Mouse (Mus musculus) liver, embryonic 14.5 days (tissue): ENCODE measurements at regions not wholly inside any gene's neighbourhood (a gene's known extent, or its start where the extent isn't known, plus 50 kb on each side); places are given as distances from the start of the nearest gene placed in this dataset.

ENCODE experiments used
- CTCF ChIP-seq: IDR thresholded peaks from 2 replicates; pipeline ENCODE4 v1.5.1; 2016; ENCODE audit warnings: antibody characterized with exemption, low read depth, control low read depth
- EP300 ChIP-seq: IDR thresholded peaks from 2 replicates; pipeline ENCODE4 v1.6.1; 2016; ENCODE audit warnings: antibody characterized with exemption, low read depth

DNA sequence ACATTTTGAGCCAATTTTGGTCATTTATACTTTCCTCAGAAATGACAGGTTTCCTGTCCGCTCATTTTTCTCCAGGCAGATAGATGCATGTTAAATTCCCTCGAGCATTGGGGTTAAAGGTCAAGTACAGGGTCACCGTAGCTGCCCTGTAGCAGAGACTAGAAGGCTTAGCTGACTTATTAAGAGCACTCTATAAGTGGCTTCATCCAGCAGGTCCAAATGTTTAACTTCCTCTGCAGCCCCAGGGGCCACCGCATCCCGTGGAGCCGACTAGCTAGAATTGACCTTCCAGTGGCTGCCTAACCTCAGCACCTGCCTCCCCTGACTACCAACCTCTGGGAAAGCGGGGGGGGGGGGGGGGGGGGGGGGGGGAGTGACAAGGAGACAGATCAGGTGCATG lies 114.7 kb downstream of the Rpl14 start:
- TF ChIP-seq CTCF (no peak), EP300 (no peak)
